Mouse (Mus musculus) adrenal gland, adult 18-20 months (tissue): ENCODE measurements at regions not wholly inside any gene's neighbourhood (a gene's known extent, or its start where the extent isn't known, plus 50 kb on each side); places are given as distances from the start of the nearest gene placed in this dataset.

Experiments
- DNase-seq, 2 experiments: peaks; one replicate each; pipeline ENCODE4 v3.0.0; 2021 to 2022; ENCODE audit warnings: low spot score in 2 of 2

DNA sequence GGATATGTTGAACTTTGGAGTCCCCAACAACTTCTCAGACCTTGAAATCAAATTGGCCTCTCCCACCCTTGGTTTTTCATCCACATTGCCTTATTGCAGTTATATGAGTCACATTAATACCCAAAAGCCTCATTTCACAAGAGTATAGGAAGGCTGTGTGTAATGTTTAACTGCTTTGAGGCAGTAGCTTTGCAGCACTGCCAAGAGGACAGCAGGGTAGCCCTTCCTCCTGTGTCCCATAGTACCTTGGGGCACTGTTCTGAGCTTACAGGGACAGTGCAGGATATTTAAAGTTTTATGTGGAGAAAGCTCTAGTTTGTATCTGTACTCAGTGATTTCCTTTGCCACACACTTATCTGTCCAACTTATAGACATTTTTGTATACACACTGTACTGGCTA is 374.4 kb downstream of the Plk2 start:
- DNase-seq: no peak

DNA sequence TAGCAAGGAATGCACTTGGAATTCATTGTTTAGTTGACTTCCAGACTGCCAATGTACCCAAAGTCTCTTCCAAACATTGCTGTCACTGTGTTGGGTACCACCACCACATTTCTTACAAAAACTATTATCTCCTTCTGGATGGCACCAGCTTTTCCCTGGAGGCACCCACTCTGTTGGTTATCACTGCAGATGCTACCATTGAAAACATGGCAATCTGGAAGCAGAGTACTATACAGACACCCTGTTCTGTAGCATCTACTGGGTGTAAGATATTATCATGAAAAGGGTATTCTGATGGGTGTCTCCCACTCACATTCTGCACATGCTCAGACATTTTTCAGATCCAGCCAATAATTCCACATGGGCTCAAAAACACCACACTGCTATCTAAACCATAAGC is 380.4 kb downstream of the Plk2 start:
- DNase-seq: no peak

DNA sequence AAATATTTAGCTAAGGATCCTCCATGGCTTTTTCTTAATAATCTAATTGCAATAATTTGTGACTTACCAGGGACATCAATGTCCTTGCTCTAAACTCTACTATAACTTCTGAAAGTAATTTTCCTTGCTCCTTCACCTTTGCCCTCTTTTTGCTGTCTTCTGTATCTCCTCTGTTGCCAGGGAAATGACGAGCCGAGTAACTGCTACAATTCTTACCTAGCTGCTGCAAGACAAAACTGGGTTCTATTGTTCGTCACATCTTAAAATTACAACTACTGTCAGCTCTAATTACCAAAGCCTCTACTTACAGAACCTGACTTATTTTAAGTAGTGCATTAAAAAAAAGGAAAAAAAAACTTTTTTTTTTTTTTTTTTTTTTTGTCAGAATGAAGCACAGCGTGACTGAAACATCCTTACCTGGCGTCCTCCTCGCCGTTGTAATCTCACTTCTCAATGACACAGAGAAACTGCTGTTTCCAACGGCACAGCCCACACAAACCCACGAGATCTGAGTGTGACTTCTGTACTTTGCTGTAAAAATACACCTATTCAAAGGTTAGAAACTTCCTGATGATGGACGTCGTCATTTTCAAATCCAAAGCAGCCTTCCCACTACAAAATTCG is 389.4 kb downstream of the Plk2 start:
- no peak for DNase-seq

DNA sequence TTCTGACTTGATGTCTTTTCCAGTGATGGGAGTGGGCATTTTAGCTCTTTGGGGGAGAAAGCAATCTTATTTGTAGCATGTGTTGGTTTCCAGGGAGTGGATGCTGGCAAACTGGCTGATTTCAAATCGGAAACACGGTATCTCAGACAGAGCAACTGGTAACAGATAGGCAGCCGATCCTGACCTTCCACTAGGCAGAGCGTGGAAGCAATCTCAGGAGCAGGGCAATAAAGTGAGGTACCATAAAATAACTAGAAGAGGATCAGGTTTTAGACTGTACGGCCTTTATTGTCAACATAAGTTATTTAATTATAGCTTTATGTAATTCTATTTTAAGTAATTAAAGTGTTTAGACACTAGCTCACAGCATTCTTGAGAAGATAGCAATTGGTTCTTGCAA is 390.0 kb downstream of the Plk2 start:
- no peak for DNase-seq

DNA sequence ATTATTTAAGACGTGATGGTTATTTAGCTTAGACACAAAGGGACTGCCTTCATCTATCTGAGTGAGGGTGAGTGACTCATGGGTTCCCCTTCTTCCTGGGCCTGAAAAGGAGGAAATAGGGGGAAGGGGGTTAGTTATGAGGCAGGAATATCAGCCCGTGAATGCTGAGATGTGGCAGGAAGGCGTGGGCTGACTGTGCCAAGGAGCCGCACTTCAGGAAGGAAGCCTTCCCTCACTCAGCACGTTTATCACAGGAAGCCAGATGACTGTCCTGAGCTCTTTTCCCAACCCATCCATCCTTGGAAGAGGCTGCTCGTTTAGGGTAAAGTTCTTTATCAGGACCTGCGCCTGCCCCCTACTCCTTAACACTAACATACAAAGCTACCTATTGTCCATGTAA is 403.5 kb downstream of the Plk2 start:
- DNase-seq: no peak

DNA sequence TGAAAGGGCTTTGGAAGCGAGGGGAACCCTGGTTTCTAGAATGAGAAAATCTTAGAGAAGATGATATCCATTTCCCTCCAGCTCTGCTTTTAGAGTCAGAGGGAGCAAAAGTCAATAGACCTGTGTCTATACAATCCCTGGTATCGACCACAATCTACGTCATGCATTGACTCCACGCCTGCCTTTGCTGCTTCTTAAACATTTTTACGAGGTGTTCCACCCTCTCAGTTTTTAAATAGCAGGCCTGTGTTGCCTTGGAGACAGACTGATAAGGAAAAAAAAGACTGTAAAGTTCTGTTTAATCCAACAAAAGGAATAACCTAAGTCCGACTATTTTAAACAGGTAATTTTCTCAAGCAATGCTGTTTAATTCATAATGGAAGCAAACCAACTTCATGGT is 408.0 kb downstream of the Plk2 start:
- no peak for DNase-seq

DNA sequence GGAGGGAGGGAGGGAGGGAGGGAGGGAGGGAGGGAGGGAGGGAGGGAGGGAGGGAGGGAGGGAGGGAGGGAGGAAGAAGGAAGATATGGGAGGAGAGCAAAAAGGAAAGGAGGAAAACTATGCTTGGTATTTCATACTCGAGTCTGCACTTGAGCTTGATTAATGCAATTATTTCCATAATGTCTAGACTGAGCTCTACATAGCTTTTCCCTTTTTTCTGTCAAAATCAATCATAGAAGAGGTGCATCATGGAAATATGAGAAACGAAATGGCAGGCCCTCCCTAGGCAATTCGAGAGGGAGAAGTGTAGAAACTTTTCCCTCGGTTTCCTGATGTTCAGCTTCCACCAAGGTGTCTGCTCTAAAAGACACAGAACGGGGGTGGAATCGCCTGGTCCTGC is 417.6 kb downstream of the Plk2 start:
- no peak for DNase-seq

DNA sequence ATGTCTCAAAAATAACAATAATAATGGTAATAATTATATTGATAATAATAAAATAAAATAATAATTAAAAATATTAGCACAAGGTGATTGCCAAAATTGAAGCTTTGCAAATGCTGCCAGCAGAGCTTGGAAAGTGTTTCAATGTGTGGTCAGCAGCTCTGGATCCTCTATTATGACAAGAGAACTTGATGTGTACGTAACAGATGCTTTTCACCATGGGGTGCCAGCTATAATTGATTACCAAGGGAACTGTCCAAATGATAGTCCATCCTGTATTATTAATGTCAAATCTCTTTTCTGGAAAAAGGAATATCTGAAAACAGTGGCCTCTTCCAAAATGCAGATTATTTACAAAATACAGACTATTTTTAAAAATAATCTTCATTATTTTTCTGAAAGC is 419.2 kb downstream of the Plk2 start:
- no peak for DNase-seq

DNA sequence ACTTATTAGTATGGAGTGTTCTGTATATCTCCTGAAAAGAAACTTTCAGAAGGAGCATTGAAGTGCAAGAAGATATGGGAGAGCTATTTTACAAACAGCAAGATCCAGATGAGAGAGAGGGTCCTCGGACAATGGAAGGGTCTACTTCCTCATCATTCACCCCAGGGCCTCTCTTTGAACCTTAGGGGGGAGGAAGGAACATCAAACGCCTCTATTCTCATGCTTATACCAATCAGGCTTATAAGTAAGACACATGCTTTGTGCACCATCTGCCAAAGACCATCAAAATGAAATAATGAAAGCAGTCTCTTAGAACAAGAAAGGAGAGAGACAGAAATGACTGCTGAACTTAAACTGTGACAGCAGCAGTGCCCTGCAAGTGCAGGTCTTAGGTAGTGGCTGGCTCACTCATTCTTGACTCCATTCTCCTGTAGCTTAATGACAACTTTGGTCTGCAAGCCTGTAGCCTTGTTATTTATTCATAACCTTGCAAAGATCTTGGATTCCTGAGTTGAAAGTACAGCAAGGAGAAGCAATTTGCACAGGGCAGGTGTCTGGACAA is 424.5 kb downstream of the Plk2 start:
- DNase-seq: no peak

DNA sequence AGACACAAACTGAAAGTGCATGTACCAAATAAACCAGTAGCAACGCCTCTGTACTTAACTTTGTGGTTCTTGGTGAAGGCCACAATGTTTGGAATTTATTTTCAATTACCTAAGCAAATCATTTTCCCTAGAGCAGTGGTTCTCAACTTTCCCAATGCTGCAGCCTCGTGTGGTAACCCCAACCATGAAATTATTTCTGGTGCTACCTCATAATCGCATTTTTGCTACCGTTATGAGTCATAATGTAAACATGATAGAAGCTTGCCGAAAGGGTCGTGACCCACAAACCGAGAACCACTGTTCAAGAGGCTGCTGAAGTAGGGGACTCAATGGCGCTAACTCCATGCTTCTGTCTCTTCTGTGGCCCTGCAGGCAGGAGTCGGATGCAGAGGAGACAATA is 429.9 kb upstream of the Actbl2 start:
- no peak for DNase-seq

DNA sequence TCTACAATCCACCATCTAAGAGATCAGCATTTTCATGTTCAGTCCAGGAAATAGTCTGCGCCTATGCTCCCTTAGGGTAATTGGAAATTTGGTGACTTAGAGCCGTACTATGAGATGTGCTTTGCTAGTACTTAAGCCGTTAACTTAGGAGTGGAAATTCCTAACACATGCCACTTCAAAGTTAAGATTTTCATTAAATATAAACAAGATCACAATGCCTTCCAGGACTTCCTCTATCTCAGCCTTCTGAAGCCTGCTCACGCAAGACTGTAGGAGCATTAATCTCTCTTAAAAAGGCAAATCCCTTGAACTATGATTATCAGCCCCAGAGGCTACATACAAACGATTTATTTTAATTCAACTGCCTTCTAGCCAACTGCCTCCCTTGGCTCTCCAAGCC is 422.4 kb upstream of the Actbl2 start:
- DNase-seq: no peak

DNA sequence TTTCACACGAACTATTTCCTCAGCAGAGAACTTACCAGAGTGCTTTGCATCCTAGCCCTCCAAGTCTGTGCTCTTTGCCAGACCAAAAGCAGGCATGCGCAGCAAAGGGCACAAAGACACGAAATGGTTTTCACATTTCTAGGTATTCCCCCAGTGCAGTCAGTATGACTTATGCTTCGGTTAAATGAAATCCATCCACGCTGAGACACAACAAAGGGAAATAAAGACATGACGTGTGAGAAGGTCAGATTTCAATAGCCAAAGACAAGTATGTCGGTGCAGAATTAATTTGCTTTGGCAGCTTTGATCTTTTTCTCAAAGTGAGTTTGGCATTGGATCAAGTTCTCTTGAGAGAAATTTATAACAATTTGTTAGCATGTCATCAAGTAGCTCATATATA is 417.9 kb upstream of the Actbl2 start:
- DNase-seq: no peak

DNA sequence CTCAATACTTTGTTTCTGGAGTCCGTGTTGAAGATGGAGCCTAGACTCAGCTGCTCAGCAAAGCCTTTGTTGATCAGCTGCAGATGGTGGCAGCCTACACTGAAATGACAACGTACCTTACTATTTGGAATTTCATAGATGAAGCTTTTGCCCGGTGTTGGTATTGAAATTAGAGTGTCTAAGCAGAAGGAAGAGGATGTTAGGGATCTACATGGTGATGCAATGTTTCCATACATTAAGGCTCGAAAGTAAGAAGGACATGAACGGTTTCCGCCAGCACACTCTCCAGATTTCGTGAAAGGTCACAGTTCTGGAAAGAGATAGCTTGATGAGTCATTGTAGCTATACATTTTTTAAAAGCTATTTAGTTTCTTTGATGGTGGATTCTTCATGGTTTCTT is 412.9 kb upstream of the Actbl2 start:
- DNase-seq: no peak

DNA sequence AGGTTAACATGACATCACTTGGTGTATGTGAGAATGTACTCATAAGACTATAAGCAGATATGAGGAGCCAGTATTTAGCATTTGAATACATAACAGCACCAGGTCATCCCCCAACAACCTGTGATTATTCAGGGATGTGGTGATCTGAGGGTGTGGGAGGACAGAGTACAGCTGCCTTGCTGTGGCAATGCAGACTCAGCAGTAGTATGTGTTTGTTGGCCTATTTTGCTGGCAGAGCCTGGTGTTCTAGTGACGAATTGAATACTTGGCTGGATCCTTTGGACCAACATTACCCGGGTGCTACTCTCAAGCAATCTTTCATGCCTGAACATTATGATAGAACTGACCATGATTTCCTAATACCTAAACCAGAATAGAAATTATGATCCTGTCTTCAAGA is 409.1 kb upstream of the Actbl2 start:
- DNase-seq: no peak

DNA sequence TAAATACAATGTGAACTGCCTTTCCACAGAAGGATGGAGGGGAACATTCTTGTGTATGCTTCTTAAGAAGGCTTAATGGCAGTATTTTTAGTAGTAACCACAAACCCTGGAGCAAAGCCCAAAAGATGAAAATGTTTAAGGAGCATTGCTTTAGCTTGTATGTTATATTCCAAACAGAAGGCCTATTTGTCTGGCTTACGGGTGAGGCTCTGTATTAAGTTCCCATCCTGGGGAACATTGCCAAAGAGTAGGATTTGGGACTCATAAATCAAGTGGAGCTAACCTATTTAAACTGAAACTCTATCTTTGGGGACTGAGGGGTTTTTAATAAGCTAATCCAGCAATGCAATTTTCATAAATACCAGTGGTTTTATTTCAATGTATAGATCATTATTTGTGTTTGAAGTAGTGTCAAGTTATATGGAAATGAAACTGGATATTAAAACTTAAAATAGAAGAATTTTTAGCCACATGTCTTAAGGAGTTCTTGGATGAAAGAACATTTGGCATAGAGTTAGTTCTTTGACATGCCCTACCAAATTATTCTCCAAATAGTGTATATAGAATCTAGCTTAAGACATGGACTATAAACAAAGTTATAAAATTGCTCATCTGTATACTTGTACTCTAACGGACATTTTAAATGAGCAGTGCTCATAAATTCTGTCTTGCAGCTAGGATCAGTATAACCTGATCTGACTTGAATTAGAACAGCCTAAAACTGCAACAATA is 401.7 kb upstream of the Actbl2 start:
- DNase-seq: no peak

DNA sequence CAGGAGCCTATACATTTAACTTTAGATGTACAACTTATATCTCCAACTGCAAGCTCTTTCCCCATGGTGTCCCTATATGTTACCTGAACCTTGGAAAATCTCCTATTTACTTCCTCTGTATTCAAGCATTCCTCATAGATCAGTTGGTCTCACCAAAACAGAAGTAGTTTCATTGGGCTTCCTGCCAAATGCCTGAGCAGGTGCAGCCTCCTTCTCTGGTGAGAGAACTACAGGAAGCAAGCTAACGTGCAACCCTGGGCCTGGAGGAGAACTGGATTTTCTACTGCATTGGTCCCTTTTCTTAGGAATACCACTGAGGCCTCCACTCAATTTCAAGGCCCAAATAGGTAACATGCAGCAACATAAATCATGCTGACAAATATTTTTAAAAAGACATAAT is 400.6 kb upstream of the Actbl2 start:
- DNase-seq: no peak

DNA sequence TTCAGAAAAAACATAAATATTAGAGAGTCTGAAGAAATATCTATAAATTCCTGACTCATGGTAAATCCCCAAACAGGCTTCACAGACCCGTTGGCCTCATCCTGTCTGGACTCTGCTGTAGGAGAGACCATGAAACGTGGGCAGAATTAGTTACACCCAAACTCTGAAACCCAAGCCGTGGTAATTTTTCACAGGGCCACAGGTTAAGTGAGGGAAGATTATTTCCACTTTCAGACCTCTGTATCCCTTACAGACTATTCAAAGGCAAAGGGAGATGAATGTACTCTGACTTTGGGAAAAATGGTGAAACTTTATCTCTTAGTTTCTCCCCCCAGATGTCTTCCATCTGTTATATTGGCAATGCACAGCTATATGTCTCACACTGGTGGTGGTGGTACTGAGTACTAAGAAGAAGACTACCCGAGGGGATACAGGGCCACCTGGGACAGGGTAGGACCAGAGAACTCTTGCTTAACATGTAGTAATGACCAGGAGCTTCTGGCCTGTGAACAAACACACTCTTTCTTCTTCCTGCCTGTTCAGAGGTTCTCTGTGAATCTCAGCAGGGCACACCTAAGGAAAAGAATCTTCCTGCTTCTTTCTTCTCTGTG is 388.8 kb upstream of the Actbl2 start:
- DNase-seq: no peak

DNA sequence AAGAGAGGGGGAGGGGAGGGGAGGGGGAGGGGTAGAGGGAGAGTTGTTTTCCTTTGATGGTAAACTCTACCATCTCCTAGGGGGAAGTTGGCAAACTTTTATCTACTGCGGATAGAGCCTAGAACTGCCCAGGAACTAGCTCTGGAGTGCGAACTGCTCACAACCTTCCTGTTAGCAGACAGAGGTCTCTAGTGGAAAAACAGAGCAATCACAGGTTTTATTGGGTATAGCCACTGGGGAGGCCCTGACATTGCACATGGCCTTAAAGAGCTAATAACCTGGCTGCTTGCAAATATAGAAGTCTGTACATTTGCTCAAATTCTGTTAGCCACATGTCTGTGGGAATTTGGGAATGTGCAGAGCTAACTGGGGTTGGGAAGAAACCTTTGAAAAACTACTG is 388.1 kb upstream of the Actbl2 start:
- no peak for DNase-seq

DNA sequence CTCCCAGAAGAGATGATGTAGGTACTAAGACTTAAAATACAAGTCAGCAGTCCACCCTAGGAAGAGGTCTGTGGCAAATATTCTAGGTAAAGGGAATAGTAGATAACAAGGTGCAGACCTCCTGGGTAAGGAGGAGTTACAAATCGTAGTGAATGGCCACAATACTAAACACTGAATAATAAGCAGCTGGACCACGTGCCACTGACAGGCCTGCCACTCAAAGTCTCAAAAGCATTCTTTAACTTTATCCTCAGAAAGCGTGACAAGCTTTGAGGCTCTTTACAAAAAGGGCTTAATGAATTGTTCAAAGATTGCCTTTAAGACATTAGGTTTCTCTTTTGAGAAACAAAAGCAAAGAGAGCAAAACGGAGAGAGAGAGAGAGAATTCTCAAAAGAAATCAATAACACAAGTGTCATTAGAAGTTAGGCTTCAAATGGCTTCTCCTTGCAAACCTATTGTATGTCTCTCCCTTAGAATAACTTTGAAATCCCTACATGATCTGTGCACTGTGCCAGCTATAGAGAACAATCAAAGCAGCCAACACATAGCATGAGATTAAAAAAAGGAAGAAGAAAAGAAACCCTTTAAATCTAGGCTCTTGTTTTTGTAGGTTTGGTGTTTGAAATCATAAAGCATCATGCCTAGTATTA is 383.6 kb upstream of the Actbl2 start:
- DNase-seq: no peak

DNA sequence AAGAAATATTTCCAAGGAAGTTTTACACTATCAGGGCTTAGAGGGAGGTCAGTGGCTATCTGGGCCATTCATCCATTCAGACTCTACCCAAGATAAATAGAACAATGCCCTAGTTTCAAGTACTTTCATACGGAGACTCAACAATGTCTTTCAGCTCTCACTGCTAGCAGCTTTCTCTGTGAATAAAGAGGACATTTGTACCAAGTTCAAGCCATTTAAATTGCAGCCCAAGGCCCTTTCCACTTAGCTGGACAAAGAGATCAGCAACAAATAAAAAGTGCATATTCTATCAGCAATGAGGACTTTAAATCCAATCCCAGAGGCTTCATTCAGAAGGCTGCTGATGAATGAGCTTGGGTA is 383.1 kb upstream of the Actbl2 start:
- no peak for DNase-seq

DNA sequence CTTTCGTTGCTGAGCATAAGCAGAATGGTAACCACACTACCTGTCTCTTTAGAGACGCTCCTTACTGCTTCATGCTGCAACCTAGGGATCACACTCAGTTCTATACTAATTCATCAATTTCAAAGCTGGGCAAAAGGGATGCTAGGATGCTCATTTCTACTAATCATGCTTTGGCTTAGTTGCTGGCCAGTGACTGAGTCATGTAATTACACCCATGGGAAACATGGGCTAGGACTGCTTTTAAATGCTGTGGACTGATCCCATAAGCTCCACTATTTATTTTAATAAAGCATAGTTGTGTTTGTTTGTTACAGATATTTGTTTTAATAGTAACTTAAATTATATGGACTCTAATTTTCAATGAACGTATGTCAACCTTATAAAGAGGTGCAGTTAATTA is 373.2 kb upstream of the Actbl2 start:
- no peak for DNase-seq

DNA sequence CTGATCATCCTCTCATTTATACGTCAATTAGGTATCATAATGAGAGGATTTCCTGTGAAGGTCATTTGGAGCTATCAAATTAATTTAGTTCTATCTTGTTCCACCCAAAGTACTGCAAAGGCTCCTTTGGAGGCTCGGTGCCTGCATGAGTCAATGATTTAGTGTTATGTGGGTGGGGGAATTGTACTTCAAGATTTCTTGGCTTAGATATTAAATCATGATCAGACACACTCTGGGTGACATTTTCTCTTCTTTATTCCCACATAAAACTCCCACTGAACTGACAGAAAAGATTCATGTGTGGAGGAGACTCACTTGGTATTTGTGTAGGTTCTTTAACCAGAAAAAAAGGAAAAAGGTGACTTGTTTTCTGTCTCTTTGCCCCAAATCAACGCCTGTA is 372.6 kb upstream of the Actbl2 start:
- DNase-seq: no peak
